Mouse (Mus musculus) embryonic facial prominence, embryonic 12.5 days (tissue): ENCODE data around the gene Vps4b. TPM values are rescaled to one million over a fixed set of nuclear protein-coding genes. Genes with fewer than 3 reads are reported as not detected.

Source experiments
- ATAC-seq: fragments of 200-750 bp; cut with Nextera tagmentation; 2 replicates; pipeline ENCODE4 v1.8.0; 2017; ENCODE audit not compliant: insufficient number of reproducible peaks, insufficient read depth, low FRiP score, low TSS enrichment
- H3K27ac ChIP-seq: fragments of 300-500 bp; sonication (generic); 2 replicates; pipeline ENCODE4 v1.5.1; 2016; ENCODE audit warnings: mild to moderate bottlenecking
- H3K27me3 ChIP-seq: fragments of 300-500 bp; sonication (generic); 2 replicates; pipeline ENCODE4 v1.6.1; 2016; ENCODE audit warnings: mild to moderate bottlenecking, moderate library complexity
- H3K36me3 ChIP-seq: fragments of 300-500 bp; sonication (generic); 2 replicates; pipeline ENCODE4 v1.6.1; 2016; ENCODE audit warnings: mild to moderate bottlenecking
- H3K4me1 ChIP-seq: fragments of 300-500 bp; sonication (generic); 2 replicates; pipeline ENCODE4 v1.6.1; 2016
- H3K4me2 ChIP-seq: fragments of 300-500 bp; sonication (generic); replicated peaks from 2 replicates; pipeline ENCODE4 v1.6.1; 2016; ENCODE audit warnings: mild to moderate bottlenecking, moderate library complexity
- H3K4me3 ChIP-seq: fragments of 300-500 bp; sonication (generic); 2 replicates; pipeline ENCODE4 v1.5.1; 2016; ENCODE audit warnings: mild to moderate bottlenecking
- H3K9ac ChIP-seq: fragments of 300-500 bp; sonication (generic); 2 replicates; pipeline ENCODE4 v1.6.1; 2016; ENCODE audit warnings: mild to moderate bottlenecking, moderate library complexity
- H3K9me3 ChIP-seq: fragments of 300-500 bp; sonication (generic); 2 replicates; pipeline ENCODE4 v1.6.1; 2016; ENCODE audit warnings: mild to moderate bottlenecking, moderate library complexity
- WGBS: fragments of 180-500 bp; shearing (Covaris S2); methylation state at CpG from one replicate; pipeline ENCODE4 v1.1.7; 2016; 5-methylcytosine and 5-hydroxymethylcytosine counted together
- polyA plus RNA-seq: library from polyadenylated mRNA; unstranded; fragments of >200 nt; fragmentation: Nextera tagmentation; extraction: Ambion mirVana; gene quantifications from 2 replicates; pipeline ENCODE4 v1.2.1, GENCODE M21; 2016

Gene Vps4b
- 70.6 and 72.2 TPM in 2 replicates for polyA plus RNA-seq

DNA sequence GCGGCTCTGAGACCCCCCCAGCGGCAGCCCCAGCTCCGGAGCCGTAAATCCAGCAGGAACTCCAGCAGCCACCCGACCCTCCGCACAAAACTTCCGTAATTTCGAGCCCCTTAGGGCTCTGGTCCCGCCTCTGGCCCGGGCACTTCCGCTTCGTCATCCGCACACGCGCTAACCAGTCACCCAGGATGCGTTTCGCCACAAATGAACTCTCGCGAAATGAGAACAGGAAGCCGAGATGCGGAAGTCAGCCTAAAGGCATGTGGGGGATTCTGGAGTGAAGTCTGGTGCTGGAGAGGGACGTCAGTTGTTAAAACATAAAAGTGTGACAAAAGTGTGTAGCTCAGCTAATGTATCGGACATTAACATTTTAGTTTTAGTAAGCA, at the start of gene Vps4b:
Gene Vps4b (minus strand): TSS at position 187 of the 383 bp plus-strand sequence.
- Histone ChIP-seq H3K4me2 (peak within 1 kb of the TSS; percentile 65), H3K36me3 (no peaks in the 10 kb centered on the region), H3K27me3 (no peaks in the 10 kb centered on the region), H3K27ac (peak within 1 kb of the TSS; percentile 90), H3K4me3 (peak within 1 kb of the TSS; percentile 99), H3K9ac (peak within 1 kb of the TSS; percentile 96), H3K4me1 (peaks cover 7% of the 10 kb centered on the region; the same call in 1 of the 2 replicates), H3K9me3 (no peaks in the 10 kb centered on the region)
- WGBS, result under 1% methylated on average over 23 of the region's 23 CpGs
- ATAC-seq, result peak; percentile 99

DNA sequence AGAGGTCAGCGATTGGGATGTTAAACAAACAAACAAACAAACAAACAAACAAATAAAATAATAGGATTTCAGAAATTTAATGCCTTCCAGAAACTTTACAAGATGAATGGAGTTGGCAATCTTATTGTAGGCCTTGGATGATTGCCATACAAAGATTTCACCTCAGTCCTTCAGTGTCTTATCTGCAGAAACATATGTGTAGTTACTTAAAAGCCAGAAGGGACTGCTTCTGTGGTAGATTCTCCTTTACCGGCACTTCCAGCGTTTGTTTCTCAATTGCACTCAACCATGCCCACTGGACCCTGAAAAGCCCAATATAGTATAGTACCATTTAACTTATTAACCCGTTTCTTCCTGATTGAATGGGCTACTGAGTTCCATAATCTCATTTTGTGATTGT, 32.3 kb upstream of the Vps4b start:
- ATAC-seq, result no peak
- Histone ChIP-seq H3K9me3 (no peaks in the 10 kb centered on the region), H3K9ac (no peak overlapping the region), H3K27ac (no peak overlapping the region), H3K27me3 (no peaks in the 10 kb centered on the region), H3K4me2 (no peak overlapping the region), H3K36me3 (no peaks in the 10 kb centered on the region), H3K4me1 (no peaks in the 10 kb centered on the region), H3K4me3 (no peak overlapping the region)
- WGBS, result 74% methylated on average over 4 of the region's 4 CpGs

DNA sequence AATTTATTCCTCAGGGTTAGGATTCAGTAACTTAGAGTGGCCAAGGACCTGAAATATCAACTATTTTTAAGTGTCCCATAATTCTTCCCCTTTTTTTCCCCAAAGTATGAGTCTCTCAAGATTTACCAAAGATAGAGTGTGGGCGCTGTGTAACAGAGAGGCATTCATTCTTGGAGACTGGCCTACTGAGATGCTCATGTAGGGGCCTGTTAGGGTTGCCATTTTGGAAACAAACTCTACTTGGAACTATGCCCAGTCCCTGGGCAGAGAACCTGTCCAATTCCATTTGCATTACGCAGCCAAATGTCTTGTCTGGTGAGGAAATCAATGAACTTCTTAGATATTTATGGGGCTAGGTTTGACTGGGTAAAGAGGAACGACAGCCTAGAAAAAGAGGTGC, 25.8 kb upstream of the Vps4b start:
- Histone ChIP-seq H3K36me3 (no peaks in the 10 kb centered on the region), H3K9me3 (no peaks in the 10 kb centered on the region), H3K4me1 (no peaks in the 10 kb centered on the region), H3K4me3 (no peak overlapping the region), H3K27me3 (no peaks in the 10 kb centered on the region), H3K4me2 (no peak overlapping the region), H3K9ac (no peak overlapping the region), H3K27ac (no peak overlapping the region)
- WGBS, result 79% methylated on average over 3 of the region's 3 CpGs
- no peak for ATAC-seq

DNA sequence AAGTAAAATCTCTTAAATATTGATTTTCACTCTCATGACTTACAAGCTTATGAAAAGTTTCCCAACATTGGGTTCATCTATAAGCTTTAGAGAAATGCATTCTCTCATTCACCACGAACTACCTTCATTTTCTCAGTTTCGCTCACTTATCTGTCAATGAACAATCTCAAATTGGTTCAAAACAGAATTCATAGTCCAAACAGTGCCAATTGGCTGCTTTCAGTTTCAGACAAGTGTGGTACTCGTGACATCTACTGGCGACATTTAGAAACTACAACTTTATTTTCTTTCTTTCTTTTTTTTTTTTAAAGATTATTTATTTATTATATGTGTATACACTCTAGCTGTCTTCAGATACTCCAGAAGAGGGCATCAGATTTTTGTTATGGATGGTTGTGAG, 21.8 kb upstream of the Vps4b start:
- H3K4me2 ChIP-seq, result no peak overlapping the region
- H3K36me3 ChIP-seq, result no peaks in the 10 kb centered on the region
- WGBS, result 27% methylated on average over 4 of the region's 4 CpGs
- no peak for ATAC-seq
- H3K4me1 ChIP-seq, result no peaks in the 10 kb centered on the region
- H3K27me3 ChIP-seq, result no peaks in the 10 kb centered on the region
- H3K27ac ChIP-seq, result no peak overlapping the region
- H3K9me3 ChIP-seq, result no peaks in the 10 kb centered on the region
- H3K9ac ChIP-seq, result no peak overlapping the region
- H3K4me3 ChIP-seq, result no peak overlapping the region

DNA sequence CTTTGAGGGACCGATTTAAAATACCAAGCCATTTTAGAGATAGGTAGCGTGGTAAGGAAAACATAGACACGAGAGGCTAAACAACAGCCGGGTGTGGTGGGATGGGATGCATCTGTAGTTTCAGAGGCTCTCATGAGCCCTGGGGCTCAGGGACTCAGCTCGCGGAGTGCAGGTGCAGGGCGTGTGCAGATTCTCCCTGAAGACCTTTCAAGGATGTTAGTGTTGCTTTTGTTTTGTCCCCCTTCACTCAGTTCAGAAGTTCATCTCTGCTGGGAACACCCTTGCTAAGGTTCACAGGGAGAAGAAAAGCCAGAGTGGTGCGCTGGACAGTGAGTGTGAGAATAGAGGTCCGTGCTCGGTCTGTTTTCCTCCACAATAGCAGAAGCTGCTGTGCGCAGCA, 20.2 kb upstream of the Vps4b start:
- H3K4me1 ChIP-seq, result no peaks in the 10 kb centered on the region
- H3K4me3 ChIP-seq, result no peak overlapping the region
- H3K36me3 ChIP-seq, result no peaks in the 10 kb centered on the region
- ATAC-seq, result no peak
- H3K9me3 ChIP-seq, result no peaks in the 10 kb centered on the region
- no peak overlapping the region for H3K4me2 ChIP-seq
- 85% methylated on average over 11 of the region's 11 CpGs for WGBS
- no peak overlapping the region for H3K27ac ChIP-seq
- no peak overlapping the region for H3K9ac ChIP-seq
- no peaks in the 10 kb centered on the region for H3K27me3 ChIP-seq

DNA sequence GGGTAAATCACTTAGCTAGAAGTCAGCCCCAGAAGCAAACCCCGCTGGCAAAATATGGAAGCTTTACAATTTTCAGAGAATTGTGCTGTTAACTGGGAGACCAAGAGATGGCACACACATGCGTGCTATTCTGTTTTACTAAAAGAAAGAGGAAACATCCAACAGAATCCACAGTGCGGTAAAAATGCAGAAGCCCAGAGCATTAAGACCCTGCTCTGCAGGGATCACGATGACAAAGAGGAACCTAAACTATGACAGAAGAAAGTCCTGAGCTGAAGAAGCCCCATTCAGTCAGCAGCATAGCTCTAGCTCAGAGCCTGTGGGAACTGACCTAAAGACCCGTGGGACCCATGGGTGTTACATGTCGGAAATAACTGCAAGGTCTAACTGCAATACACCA, 18.7 kb upstream of the Vps4b start:
- Histone ChIP-seq H3K4me2 (no peak overlapping the region), H3K4me1 (no peaks in the 10 kb centered on the region), H3K27ac (no peak overlapping the region), H3K9ac (no peak overlapping the region), H3K27me3 (no peaks in the 10 kb centered on the region), H3K9me3 (no peaks in the 10 kb centered on the region), H3K4me3 (no peak overlapping the region), H3K36me3 (no peaks in the 10 kb centered on the region)
- WGBS, result 88% methylated on average over 6 of the region's 6 CpGs
- no peak for ATAC-seq

DNA sequence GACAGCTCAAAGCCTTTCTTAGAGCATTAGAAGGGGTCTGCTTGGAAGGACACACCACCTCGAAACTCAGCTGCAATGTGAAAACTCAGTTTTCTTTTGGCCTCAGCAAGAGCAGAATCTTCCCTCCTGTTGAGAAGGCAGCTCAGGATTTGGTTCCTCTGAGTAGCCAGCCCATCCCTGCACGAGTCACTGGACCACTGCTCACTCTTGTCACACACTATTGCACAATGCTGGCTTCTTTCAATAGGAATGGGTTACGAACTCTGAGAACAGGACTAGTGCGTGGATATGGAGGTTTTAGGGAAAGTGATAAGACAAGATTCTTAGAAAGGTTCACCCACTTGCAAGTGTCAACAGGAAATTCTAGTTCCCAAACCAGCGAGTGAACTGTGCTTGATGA, 18.3 kb upstream of the Vps4b start:
- ATAC-seq, result no peak
- no peaks in the 10 kb centered on the region for H3K4me1 ChIP-seq
- no peaks in the 10 kb centered on the region for H3K27me3 ChIP-seq
- H3K4me2 ChIP-seq, result no peak overlapping the region
- 77% methylated on average over 5 of the region's 5 CpGs for WGBS
- H3K4me3 ChIP-seq, result no peak overlapping the region
- H3K27ac ChIP-seq, result no peak overlapping the region
- H3K9ac ChIP-seq, result no peak overlapping the region
- no peaks in the 10 kb centered on the region for H3K36me3 ChIP-seq
- H3K9me3 ChIP-seq, result no peaks in the 10 kb centered on the region

DNA sequence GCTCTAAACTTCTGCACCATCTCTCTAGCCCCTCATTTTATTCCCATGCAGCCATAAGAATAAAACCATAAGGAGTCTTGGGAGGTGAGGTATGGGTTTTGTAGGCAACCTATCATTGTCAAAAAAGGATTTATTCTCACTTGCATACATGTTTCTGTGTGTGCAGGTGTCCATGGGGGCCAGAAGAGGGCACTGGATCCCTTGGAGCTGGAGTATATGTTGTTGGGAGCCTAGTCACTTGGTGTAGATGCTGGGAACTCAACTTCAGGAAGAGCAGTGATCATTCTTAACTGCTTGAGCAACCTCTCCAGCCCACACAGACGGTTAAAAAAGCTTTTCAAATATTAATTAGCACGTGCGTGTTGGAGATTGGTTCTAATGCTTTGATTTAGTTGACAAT, 3.4 kb upstream of the Vps4b start:
- H3K4me3 ChIP-seq, result no peak overlapping the region
- no peaks in the 10 kb centered on the region for H3K27me3 ChIP-seq
- H3K4me2 ChIP-seq, result no peak overlapping the region
- peaks cover 5% of the 10 kb centered on the region; the same call in 1 of the 2 replicates for H3K4me1 ChIP-seq
- no peak overlapping the region for H3K27ac ChIP-seq
- 86% methylated on average over 3 of the region's 3 CpGs for WGBS
- no peaks in the 10 kb centered on the region for H3K9me3 ChIP-seq
- H3K9ac ChIP-seq, result no peak overlapping the region
- H3K36me3 ChIP-seq, result no peaks in the 10 kb centered on the region
- no peak for ATAC-seq

DNA sequence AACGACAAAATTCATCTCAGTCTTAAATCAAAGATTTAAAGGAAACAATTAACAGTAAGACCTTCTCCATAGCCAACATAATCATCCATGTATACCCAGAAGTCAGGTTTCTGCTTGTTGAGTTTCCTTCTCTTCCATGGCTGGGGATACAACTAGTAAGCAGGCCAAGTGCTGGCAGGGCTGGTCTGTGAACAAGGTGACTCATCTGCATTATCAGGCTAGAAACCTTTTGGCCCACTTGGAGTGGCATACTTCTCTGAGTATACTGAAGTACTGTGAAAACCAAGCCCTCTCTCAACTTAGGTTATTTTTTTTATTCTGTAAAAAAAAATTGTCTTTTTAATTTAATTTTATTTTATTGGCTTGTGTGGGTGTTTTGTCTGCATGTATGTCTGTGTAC, 2.9 kb upstream of the Vps4b start:
- H3K27me3 ChIP-seq, result no peaks in the 10 kb centered on the region
- peaks cover 7% of the 10 kb centered on the region; the same call in 1 of the 2 replicates for H3K4me1 ChIP-seq
- H3K4me3 ChIP-seq, result no peak overlapping the region
- no peaks in the 10 kb centered on the region for H3K36me3 ChIP-seq
- no peaks in the 10 kb centered on the region for H3K9me3 ChIP-seq
- ATAC-seq, result no peak
- H3K4me2 ChIP-seq, result no peak overlapping the region
- no peak overlapping the region for H3K9ac ChIP-seq
- WGBS, result 56% methylated on average over 1 of the region's 1 CpGs
- no peak overlapping the region for H3K27ac ChIP-seq

DNA sequence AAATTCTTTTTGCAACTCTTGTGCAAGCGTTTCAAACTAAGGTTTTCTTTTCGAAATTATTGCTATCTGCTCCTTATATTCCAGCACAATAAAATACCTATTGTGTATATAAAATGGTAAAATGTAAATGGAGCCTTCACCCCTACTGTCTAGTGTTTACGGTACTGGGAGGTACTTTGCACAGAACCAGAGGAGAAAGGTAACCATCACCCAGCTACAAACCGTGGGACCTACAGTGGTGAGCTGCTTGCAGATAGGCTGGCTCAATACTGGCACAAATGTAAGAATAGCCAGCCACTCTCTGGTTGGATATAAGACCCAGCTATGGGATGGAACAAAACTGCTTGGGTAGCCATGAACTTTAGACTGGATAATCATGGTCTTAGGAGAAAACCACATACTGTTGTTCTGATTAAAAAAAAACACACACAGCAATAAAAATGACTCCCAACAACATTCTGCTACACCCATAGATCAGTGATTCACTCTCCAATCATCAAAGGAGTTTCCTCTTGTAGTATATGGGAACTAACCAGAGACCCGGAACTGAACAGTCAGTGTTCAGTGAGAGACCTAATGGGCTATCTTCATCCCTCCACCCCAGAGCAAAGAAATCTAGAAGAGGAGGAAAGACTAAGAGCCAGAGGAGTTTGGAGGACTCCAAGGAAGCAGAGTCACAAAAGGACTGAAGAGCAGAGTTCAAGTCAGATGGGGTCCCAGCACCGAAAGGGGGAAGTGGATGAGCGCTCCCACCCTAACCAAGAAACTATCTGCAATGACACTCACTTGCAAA, 655 bp upstream of the Vps4b start:
- Histone ChIP-seq H3K9me3 (no peaks in the 10 kb centered on the region), H3K4me2 (peak overlapping the region; percentile 65), H3K9ac (no peak overlapping the region), H3K27me3 (no peaks in the 10 kb centered on the region), H3K36me3 (no peaks in the 10 kb centered on the region), H3K27ac (no peak overlapping the region), H3K4me3 (peak overlapping the region; percentile 99), H3K4me1 (peaks cover 7% of the 10 kb centered on the region; the same call in 1 of the 2 replicates)
- ATAC-seq, result no peak
- 60% methylated on average over 7 of the region's 7 CpGs for WGBS

DNA sequence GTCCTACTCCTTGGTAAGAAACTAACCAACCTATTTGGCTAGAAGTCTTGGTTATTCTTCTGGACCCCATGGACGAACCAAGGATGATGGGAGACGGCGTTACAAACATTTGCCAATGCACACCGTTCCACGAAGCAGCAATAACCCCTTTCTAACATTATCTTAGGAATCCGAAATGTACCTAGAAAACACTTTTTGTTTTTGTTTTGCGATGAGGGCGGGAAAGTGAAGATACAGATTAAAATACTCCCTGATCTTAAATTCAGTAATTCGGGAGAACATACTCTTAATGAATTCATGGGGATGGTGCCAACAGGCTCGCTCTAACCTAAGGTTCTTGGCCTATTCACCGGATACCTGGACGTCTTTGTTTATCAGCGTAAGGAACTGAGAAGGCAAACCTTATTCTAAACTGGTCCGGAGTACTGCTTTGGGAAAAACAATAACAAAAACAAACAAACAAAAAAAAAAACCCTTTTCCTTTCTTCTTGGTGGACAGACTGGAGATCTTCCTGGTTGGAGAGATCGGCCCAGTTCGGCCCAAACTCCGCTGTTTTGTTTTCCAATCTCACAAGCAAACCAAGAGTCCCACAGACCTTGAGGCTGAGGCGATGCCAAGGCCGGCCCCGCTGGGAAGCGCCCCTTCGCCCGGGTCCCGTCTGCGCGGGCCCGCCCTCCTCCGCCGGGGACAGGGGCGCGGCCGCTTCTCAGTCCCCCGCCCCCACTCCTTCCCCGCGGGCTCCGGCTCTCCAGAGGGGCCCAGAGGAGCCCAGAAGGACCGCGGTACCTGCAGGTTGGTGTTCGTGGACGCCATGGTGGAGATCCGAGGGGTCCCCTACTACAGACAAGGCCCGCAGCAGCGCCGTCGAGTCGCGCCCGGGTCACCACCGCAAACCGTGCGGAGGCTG, 640 bp downstream of the Vps4b start:
- 3% methylated on average over 51 of the region's 51 CpGs for WGBS
- H3K4me2 ChIP-seq, result peak overlapping the region; percentile 65
- ATAC-seq, result peak; percentile 87

DNA sequence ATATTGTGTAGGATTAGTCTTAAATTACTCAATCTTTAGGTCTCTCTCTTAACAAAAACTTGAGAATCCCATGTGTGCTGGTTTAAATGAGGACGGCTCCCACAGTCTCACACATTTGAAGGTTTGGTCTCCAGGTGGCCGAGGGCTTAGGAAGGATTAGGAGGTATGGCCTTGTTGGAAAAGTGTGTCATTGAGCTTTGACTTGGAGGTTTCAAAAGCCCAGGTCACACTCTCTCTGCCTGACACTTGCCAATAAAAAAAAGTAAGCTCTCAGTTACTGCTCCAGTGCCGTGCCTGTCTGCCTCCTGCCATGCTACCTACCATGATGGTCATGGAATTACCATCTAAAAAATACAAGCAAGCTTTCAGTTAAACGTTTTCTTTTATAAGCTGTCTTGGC, 21.6 kb downstream of the Vps4b start:
- H3K27ac ChIP-seq, result no peak overlapping the region
- 85% methylated on average over 4 of the region's 4 CpGs for WGBS
- H3K4me2 ChIP-seq, result no peak overlapping the region
- H3K27me3 ChIP-seq, result no peaks in the 10 kb centered on the region
- ATAC-seq, result no peak
- H3K9ac ChIP-seq, result no peak overlapping the region
- H3K9me3 ChIP-seq, result no peaks in the 10 kb centered on the region
- peaks cover 56% of the 10 kb centered on the region for H3K36me3 ChIP-seq
- H3K4me3 ChIP-seq, result no peak overlapping the region
- H3K4me1 ChIP-seq, result no peaks in the 10 kb centered on the region

More for the DNA sequence above, 640 bp downstream of the Vps4b start:
- H3K4me1 ChIP-seq, result peaks cover 7% of the 10 kb centered on the region; the same call in 1 of the 2 replicates
- no peaks in the 10 kb centered on the region for H3K9me3 ChIP-seq
- peak overlapping the region; percentile 96 for H3K9ac ChIP-seq
- H3K27ac ChIP-seq, result peak overlapping the region; percentile 90
- H3K36me3 ChIP-seq, result no peaks in the 10 kb centered on the region
- no peaks in the 10 kb centered on the region for H3K27me3 ChIP-seq
- peak overlapping the region; percentile 99 for H3K4me3 ChIP-seq
